Mouse (Mus musculus) limb, embryonic 15.5 days (tissue): ENCODE results near the gene Aaed1. TPM values are rescaled to one million over a fixed set of nuclear protein-coding genes. Genes with fewer than 3 reads are reported as not detected.

Experiments used
- polyA plus RNA-seq: library from polyadenylated mRNA; unstranded; fragments of >200 nt; fragmentation: Nextera tagmentation; extraction: Ambion mirVana; gene quantifications from 2 replicates; pipeline ENCODE4 v1.2.1, GENCODE M21; 2015

Aaed1 gene
- polyA plus RNA-seq, 1 experiment from 2014 or later: 44.8 TPM

Other genes starting within 250 kb of the Aaed1 start
- not detected in 2 replicates for gene Hsd17b3, start 223.5 kb downstream of the Aaed1 start, polyA plus RNA-seq
- gene Slc35d2, start 183.3 kb downstream of the Aaed1 start, polyA plus RNA-seq: 6.3 and 7.5 TPM in 2 replicates
- 21.0 and 21.2 TPM in 2 replicates for gene Zfp367, start 159.5 kb downstream of the Aaed1 start, polyA plus RNA-seq
- gene Habp4, start 150.9 kb downstream of the Aaed1 start, polyA plus RNA-seq: 18.7 and 21.5 TPM in 2 replicates
- 11.3 and 12.7 TPM in 2 replicates for gene Cdc14b, start 37.4 kb downstream of the Aaed1 start, polyA plus RNA-seq
- 242 and 254 TPM in 2 replicates for gene Ctsl, start 58.2 kb upstream of the Aaed1 start, polyA plus RNA-seq
- 13.7 and 16.8 TPM in 2 replicates for gene Cdk20, start 119.6 kb upstream of the Aaed1 start, polyA plus RNA-seq
- not detected in 2 replicates for gene Fam240b, start 185.1 kb upstream of the Aaed1 start, polyA plus RNA-seq